ENCODE assay signal across 20 mouse cellular contexts in the genomic region with DNA sequence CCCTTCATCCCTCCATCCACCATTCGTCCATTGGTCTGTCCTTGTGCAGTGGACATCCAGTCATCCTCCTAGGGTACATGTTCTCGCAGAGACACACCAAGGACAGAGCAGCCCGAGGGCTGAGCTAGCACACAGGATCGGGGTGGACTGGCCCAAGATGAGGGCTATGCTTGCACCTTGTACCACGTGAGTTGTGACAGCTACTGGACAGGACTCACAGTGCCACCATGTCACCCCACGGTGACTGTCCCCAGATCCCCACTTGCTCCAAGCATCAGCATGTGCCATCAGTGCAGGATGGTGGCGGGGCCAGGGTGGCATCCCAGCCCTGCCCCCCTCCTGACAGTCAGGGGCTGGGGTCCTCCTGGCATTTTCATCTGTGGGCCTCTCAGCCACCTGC. TPM values are rescaled to one million over a fixed set of nuclear protein-coding genes. Genes with fewer than 3 reads are reported as not detected.
DNase-seq lines count a peak whose midpoint lies in the region; ATAC-seq and TF ChIP-seq lines count a peak whose summit lies in the region.
"Had no signal": no experiment of that assay in that cellular context is flagged by ENCODE, and none has a peak within 500 bp of the region (broad histone marks: within the 10 kb centered on the region; RNA-seq: fewer than 3 reads in every experiment).

No protein-coding gene starts in this region.

- no peak overlapping the region for H3K4me3 ChIP-seq in hindbrain, embryonic 12.5 days
- no peak overlapping the region for H3K4me3 ChIP-seq in hindbrain, embryonic 16.5 days (ENCODE audit: low read length)
- H3K4me3 ChIP-seq in midbrain, embryonic 14.5 days (replicated peaks; ENCODE audit: low read depth, low read length) = no peak overlapping the region
- no peak overlapping the region for H3K4me3 ChIP-seq in midbrain, embryonic 16.5 days (ENCODE audit: low read depth, low read length)
- H3K4me3 ChIP-seq in midbrain, postnatal 0 days (ENCODE audit: low read depth, low read length) = no peak overlapping the region
- H3K4me3 ChIP-seq: heart, adult 2 months; hindbrain, embryonic 15.5 days had no signal

- peak overlapping the region; percentile 18; the same call in 1 of the 2 replicates for H3K9ac ChIP-seq in hindbrain, embryonic 12.5 days
- H3K9ac ChIP-seq in hindbrain, embryonic 16.5 days (ENCODE audit: low read depth, low read length) = no peak overlapping the region
- H3K9ac ChIP-seq in midbrain, embryonic 14.5 days (replicated peaks; ENCODE audit: low read length) = no peak overlapping the region
- H3K9ac ChIP-seq in midbrain, embryonic 16.5 days (ENCODE audit: low read depth, low read length) = no peak overlapping the region
- H3K9ac ChIP-seq in midbrain, postnatal 0 days (replicated peaks; ENCODE audit: low read length, poor library complexity, severe bottlenecking) = 0 out of 2 replicates have a peak overlapping the region, but pooled peaks have one; percentile 24
- H3K9ac ChIP-seq: hindbrain, embryonic 15.5 days; lung, embryonic 14.5 days had no signal

- peaks cover 74% of the 10 kb centered on the region for H3K4me1 ChIP-seq in hindbrain, embryonic 12.5 days
- peaks cover 44% of the 10 kb centered on the region for H3K4me1 ChIP-seq in hindbrain, embryonic 16.5 days (ENCODE audit: control insufficient read depth, insufficient read depth, low read depth, low read length)
- peaks cover 47% of the 10 kb centered on the region for H3K4me1 ChIP-seq in midbrain, embryonic 14.5 days (ENCODE audit: control insufficient read depth, insufficient read depth, low read length)
- H3K4me1 ChIP-seq in midbrain, embryonic 16.5 days (ENCODE audit: control insufficient read depth, insufficient read depth, low read length) = peaks cover 49% of the 10 kb centered on the region
- H3K4me1 ChIP-seq in midbrain, postnatal 0 days (ENCODE audit: insufficient read depth, low read length) = peaks cover 24% of the 10 kb centered on the region

- no peak for TF ChIP-seq CTCF in midbrain, postnatal 0 days (IDR thresholded peaks at IDR 0.05)

- WGBS in hindbrain, embryonic 12.5 days = 85% methylated on average over 7 of the region's 7 CpGs
- WGBS in hindbrain, embryonic 16.5 days = 85% methylated on average over 7 of the region's 7 CpGs
- WGBS in midbrain, embryonic 14.5 days = 85% methylated on average over 7 of the region's 7 CpGs
- 82% methylated on average over 7 of the region's 7 CpGs for WGBS in midbrain, embryonic 16.5 days
- 87% methylated on average over 7 of the region's 7 CpGs for WGBS in midbrain, postnatal 0 days

- H3K9me3 ChIP-seq in hindbrain, embryonic 12.5 days (replicated peaks) = peaks cover 3% of the 10 kb centered on the region; the same call in 1 of the 2 replicates
- H3K9me3 ChIP-seq in hindbrain, embryonic 16.5 days (ENCODE audit: control insufficient read depth, low read length) = no peaks in the 10 kb centered on the region
- H3K9me3 ChIP-seq in midbrain, embryonic 14.5 days (ENCODE audit: control insufficient read depth, low read length) = no peaks in the 10 kb centered on the region
- no peaks in the 10 kb centered on the region for H3K9me3 ChIP-seq in midbrain, embryonic 16.5 days (replicated peaks; ENCODE audit: control insufficient read depth, low read length, poor library complexity, severe bottlenecking)
- no peaks in the 10 kb centered on the region for H3K9me3 ChIP-seq in midbrain, postnatal 0 days (ENCODE audit: low read length)
- H3K9me3 ChIP-seq: hindbrain, embryonic 15.5 days had no signal

- H3K27ac ChIP-seq in hindbrain, embryonic 12.5 days = peak overlapping the region; percentile 48; the same call in 1 of the 2 replicates
- no peak overlapping the region for H3K27ac ChIP-seq in hindbrain, embryonic 16.5 days (ENCODE audit: low read depth, low read length)
- H3K27ac ChIP-seq in midbrain, embryonic 14.5 days (replicated peaks; ENCODE audit: low read depth, low read length) = 0 out of 2 replicates have a peak overlapping the region, but pooled peaks have one; percentile 41
- H3K27ac ChIP-seq in midbrain, embryonic 16.5 days (ENCODE audit: low read length) = no peak overlapping the region
- H3K27ac ChIP-seq in midbrain, postnatal 0 days (ENCODE audit: low read depth, low read length) = no peak overlapping the region
- H3K27ac ChIP-seq: heart, adult 2 months; hindbrain, embryonic 15.5 days had no signal

- H3K4me2 ChIP-seq in hindbrain, embryonic 12.5 days (replicated peaks) = no peak overlapping the region
- no peak overlapping the region for H3K4me2 ChIP-seq in hindbrain, embryonic 16.5 days (ENCODE audit: low read length)
- H3K4me2 ChIP-seq in midbrain, embryonic 14.5 days (ENCODE audit: low read length) = no peak overlapping the region
- H3K4me2 ChIP-seq in midbrain, embryonic 16.5 days (ENCODE audit: low read length) = no peak overlapping the region
- H3K4me2 ChIP-seq in midbrain, postnatal 0 days (ENCODE audit: low read depth, low read length, poor library complexity, severe bottlenecking) = no peak overlapping the region
- H3K4me2 ChIP-seq: hindbrain, embryonic 15.5 days; lung, embryonic 14.5 days had no signal

- no peak for ATAC-seq in hindbrain, embryonic 12.5 days (ENCODE audit: low FRiP score)
- no peak for ATAC-seq in hindbrain, embryonic 16.5 days
- no peak for ATAC-seq in midbrain, embryonic 14.5 days (ENCODE audit: low FRiP score, low TSS enrichment)
- ATAC-seq in midbrain, embryonic 16.5 days = no peak
- ATAC-seq in midbrain, postnatal 0 days (ENCODE audit: low FRiP score) = no peak

- peaks cover 13% of the 10 kb centered on the region for H3K36me3 ChIP-seq in hindbrain, embryonic 12.5 days
- H3K36me3 ChIP-seq in hindbrain, embryonic 16.5 days (ENCODE audit: control insufficient read depth, insufficient read depth, low read length) = peaks cover 9% of the 10 kb centered on the region
- H3K36me3 ChIP-seq in midbrain, embryonic 14.5 days (ENCODE audit: control insufficient read depth, insufficient read depth, low read length) = 0 out of 2 replicates have a peak, but pooled peaks cover 5% of the 10 kb centered on the region
- H3K36me3 ChIP-seq in midbrain, embryonic 16.5 days (ENCODE audit: control insufficient read depth, insufficient read depth, low read length) = no peaks in the 10 kb centered on the region
- H3K36me3 ChIP-seq in midbrain, postnatal 0 days (ENCODE audit: insufficient read depth, low read length) = 0 out of 2 replicates have a peak, but pooled peaks cover 3% of the 10 kb centered on the region

- no peaks in the 10 kb centered on the region for H3K27me3 ChIP-seq in hindbrain, embryonic 12.5 days
- no peaks in the 10 kb centered on the region for H3K27me3 ChIP-seq in hindbrain, embryonic 16.5 days (replicated peaks; ENCODE audit: control insufficient read depth, insufficient read depth, low read length)
- no peaks in the 10 kb centered on the region for H3K27me3 ChIP-seq in midbrain, embryonic 14.5 days (ENCODE audit: control insufficient read depth, insufficient read depth, low read length)
- no peaks in the 10 kb centered on the region for H3K27me3 ChIP-seq in midbrain, embryonic 16.5 days (ENCODE audit: control insufficient read depth, insufficient read depth, low read depth, low read length)
- no peaks in the 10 kb centered on the region for H3K27me3 ChIP-seq in midbrain, postnatal 0 days (ENCODE audit: insufficient read depth, low read length)
- H3K27me3 ChIP-seq: hindbrain, embryonic 15.5 days had no signal

- DNase-seq in cerebellum, adult 9-11 months = peak; percentile 24
- no peak for DNase-seq in cerebellum, adult 18-20 months
- DNase-seq in midbrain, embryonic 14.5 days = no peak
- no peak for DNase-seq in midbrain, postnatal 0 days (ENCODE audit: low spot score)
- DNase-seq in right cerebral cortex, adult 2 months (ENCODE audit: low spot score in 2 of 2) = no peak
- DNase-seq: adrenal gland, postnatal 10 days; cerebellum, adult 9-10 months; gastrocnemius, postnatal 10 days; kidney, adult 11 months; kidney, postnatal 25 days; lung, embryonic 14.5 days; right cerebral cortex, postnatal 4 days; thymus, postnatal 4 days had no signal

RNA-seq across cellular contexts. Expression of gene Ssbp4, which starts 4.1 kb away (rescaled TPM):
- 141 and 143 TPM in 2 replicates for polyA plus RNA-seq in hindbrain, embryonic 12.5 days (2016; fragmentation: Nextera tagmentation; extraction: Ambion mirVana)
- 148 and 157 TPM in 2 replicates for polyA plus RNA-seq in hindbrain, embryonic 16.5 days (2015; fragmentation: Nextera tagmentation; extraction: Ambion mirVana)
- polyA plus RNA-seq in midbrain, embryonic 14.5 days (2014; fragmentation: Nextera tagmentation; extraction: Ambion mirVana) = 172 and 213 TPM in 2 replicates
- polyA plus RNA-seq in midbrain, embryonic 16.5 days (2015; fragmentation: Nextera tagmentation; extraction: Ambion mirVana) = 151 and 173 TPM in 2 replicates
- total RNA-seq in midbrain, postnatal 0 days (2014; rRNA removed) = 279 and 392 TPM in 2 replicates
- polyA plus RNA-seq in midbrain, postnatal 0 days (2015; fragmentation: Nextera tagmentation; extraction: Ambion mirVana) = 230 and 247 TPM in 2 replicates

RNA-seq across cellular contexts. Expression of gene Isyna1, which starts 10.4 kb away (rescaled TPM):
- polyA plus RNA-seq in hindbrain, embryonic 12.5 days (2016; fragmentation: Nextera tagmentation; extraction: Ambion mirVana) = 128 and 138 TPM in 2 replicates
- 150 and 164 TPM in 2 replicates for polyA plus RNA-seq in hindbrain, embryonic 16.5 days (2015; fragmentation: Nextera tagmentation; extraction: Ambion mirVana)
- 91.9 and 101 TPM in 2 replicates for polyA plus RNA-seq in midbrain, embryonic 14.5 days (2014; fragmentation: Nextera tagmentation; extraction: Ambion mirVana)
- 155 and 171 TPM in 2 replicates for polyA plus RNA-seq in midbrain, embryonic 16.5 days (2015; fragmentation: Nextera tagmentation; extraction: Ambion mirVana)
- 176 and 180 TPM in 2 replicates for total RNA-seq in midbrain, postnatal 0 days (2014; rRNA removed)
- polyA plus RNA-seq in midbrain, postnatal 0 days (2015; fragmentation: Nextera tagmentation; extraction: Ambion mirVana) = 140 and 146 TPM in 2 replicates

RNA-seq across cellular contexts. Expression of gene Lrrc25, which starts 11.4 kb away (rescaled TPM):
- polyA plus RNA-seq in hindbrain, embryonic 12.5 days (2016; fragmentation: Nextera tagmentation; extraction: Ambion mirVana) = 0.79 and 1.1 TPM in 2 replicates
- 1.1 and 1.6 TPM in 2 replicates for polyA plus RNA-seq in hindbrain, embryonic 16.5 days (2015; fragmentation: Nextera tagmentation; extraction: Ambion mirVana)
- polyA plus RNA-seq in midbrain, embryonic 14.5 days (2014; fragmentation: Nextera tagmentation; extraction: Ambion mirVana) = 0.34 and 1.1 TPM in 2 replicates
- polyA plus RNA-seq in midbrain, embryonic 16.5 days (2015; fragmentation: Nextera tagmentation; extraction: Ambion mirVana) = 0.64 and 0.97 TPM in 2 replicates
- 1.8 and 2.2 TPM in 2 replicates for total RNA-seq in midbrain, postnatal 0 days (2014; rRNA removed)
- 0.74 and 1.4 TPM in 2 replicates for polyA plus RNA-seq in midbrain, postnatal 0 days (2015; fragmentation: Nextera tagmentation; extraction: Ambion mirVana)

RNA-seq across cellular contexts. Expression of gene Gdf15, which starts 27.7 kb away (rescaled TPM):
- 0.15 and 0.17 TPM in 2 replicates for polyA plus RNA-seq in hindbrain, embryonic 12.5 days (2016; fragmentation: Nextera tagmentation; extraction: Ambion mirVana)
- 0.11 and 0.48 TPM in 2 replicates for polyA plus RNA-seq in hindbrain, embryonic 16.5 days (2015; fragmentation: Nextera tagmentation; extraction: Ambion mirVana)
- polyA plus RNA-seq in midbrain, embryonic 14.5 days (2014; fragmentation: Nextera tagmentation; extraction: Ambion mirVana) = 0.16 and 0.20 TPM in 2 replicates
- polyA plus RNA-seq in midbrain, embryonic 16.5 days (2015; fragmentation: Nextera tagmentation; extraction: Ambion mirVana) = 0.35 and 0.39 TPM in 2 replicates
- 0.22 and 1.8 TPM in 2 replicates for total RNA-seq in midbrain, postnatal 0 days (2014; rRNA removed)
- 0.26 and 0.32 TPM in 2 replicates for polyA plus RNA-seq in midbrain, postnatal 0 days (2015; fragmentation: Nextera tagmentation; extraction: Ambion mirVana)
- total RNA-seq: gastrocnemius, postnatal 10 days; layer of hippocampus, postnatal 10 days; left cerebral cortex, postnatal 14 days had no signal

RNA-seq across cellular contexts. Expression of gene Pgpep1, which starts 55.6 kb away (rescaled TPM):
- 101 and 125 TPM in 2 replicates for polyA plus RNA-seq in hindbrain, embryonic 12.5 days (2016; fragmentation: Nextera tagmentation; extraction: Ambion mirVana)
- polyA plus RNA-seq in hindbrain, embryonic 16.5 days (2015; fragmentation: Nextera tagmentation; extraction: Ambion mirVana) = 78.3 and 87.6 TPM in 2 replicates
- 86.9 and 95.8 TPM in 2 replicates for polyA plus RNA-seq in midbrain, embryonic 14.5 days (2014; fragmentation: Nextera tagmentation; extraction: Ambion mirVana)
- polyA plus RNA-seq in midbrain, embryonic 16.5 days (2015; fragmentation: Nextera tagmentation; extraction: Ambion mirVana) = 67.2 and 69.7 TPM in 2 replicates
- 40.2 and 60.6 TPM in 2 replicates for total RNA-seq in midbrain, postnatal 0 days (2014; rRNA removed)
- 37.6 and 50.6 TPM in 2 replicates for polyA plus RNA-seq in midbrain, postnatal 0 days (2015; fragmentation: Nextera tagmentation; extraction: Ambion mirVana)

Comparison
In these comparisons a context has a peak if more than half of its experiments do, and no peak if none do; other contexts are left out.
1. H3K27ac ChIP-seq: peak in hindbrain, embryonic 12.5 days (single experiment) and midbrain, embryonic 14.5 days (single experiment); none in hindbrain, embryonic 16.5 days (single experiment), midbrain, embryonic 16.5 days (single experiment) and midbrain, postnatal 0 days (single experiment).
2. H3K9ac ChIP-seq: peak in hindbrain, embryonic 12.5 days (single experiment) and midbrain, postnatal 0 days (single experiment); none in hindbrain, embryonic 16.5 days (single experiment), midbrain, embryonic 14.5 days (single experiment) and midbrain, embryonic 16.5 days (single experiment).